Mouse (Mus musculus) left cerebral cortex, postnatal 10 days (tissue): ENCODE data around the gene Capn11. TPM values are rescaled to one million over a fixed set of nuclear protein-coding genes. Genes with fewer than 3 reads are reported as not detected.

Experiments used
- total RNA-seq, 2 experiments: library from RNA; stranded (reverse); gene quantifications; 2 replicates each; pipeline ENCODE4 v1.2.3; 2021

Gene Capn11
- total RNA-seq, 2 experiments from 2014 or later, result 0.39 TPM; not detected in 1

Other genes starting within 250 kb of the Capn11 start
- gene Cdc5l, start 225.6 kb downstream of the Capn11 start, total RNA-seq, result 10 to 100 TPM; 47.3 to 48.0 TPM
- gene Spats1, start 183.9 kb downstream of the Capn11 start, total RNA-seq, result 1 to 10 TPM; 4.9 to 5.0 TPM
- gene Aars2, start 152.5 kb downstream of the Capn11 start, total RNA-seq, result 10 to 100 TPM; 21.2 to 23.4 TPM
- gene Tcte1, start 135.9 kb downstream of the Capn11 start, total RNA-seq, result 1 to 10 TPM in 1 of 2 experiments, under 1 TPM in 1; 0.45 to 1.0 TPM
- gene Tmem151b, start 109.6 kb downstream of the Capn11 start, total RNA-seq, result 100 to 1,000 TPM in 1 of 2 experiments, 10 to 100 TPM in 1; 99.5 to 104 TPM
- gene Nfkbie, start 103.6 kb downstream of the Capn11 start, total RNA-seq, result 1 to 10 TPM; 2.5 to 2.6 TPM
- 10 to 100 TPM; 43.8 to 46.7 TPM for gene Slc35b2, start 95.5 kb downstream of the Capn11 start, total RNA-seq
- gene Hsp90ab1, start 86.1 kb downstream of the Capn11 start, total RNA-seq, result 1,000 to 10,000 TPM; 1,675 to 1,723 TPM
- gene Slc29a1, start 59.7 kb downstream of the Capn11 start, total RNA-seq, result 10 to 100 TPM; 30.3 to 33.3 TPM
- not detected for gene Mymx, start 57.2 kb downstream of the Capn11 start, total RNA-seq
- 10 to 100 TPM; 46.8 to 47.1 TPM for gene Mrpl14, start 27.0 kb upstream of the Capn11 start, total RNA-seq
- 100 to 1,000 TPM; 238 to 244 TPM for gene Tmem63b, start 27.6 kb upstream of the Capn11 start, total RNA-seq
- gene 1600014C23Rik, start 74.5 kb upstream of the Capn11 start, total RNA-seq, result not detected